Mouse (Mus musculus): Measurements from ENCODE around the gene Klf1.

- TF ChIP-seq POLR2A (IDR thresholded peaks at IDR 0.05; ENCODE audit: extremely low read depth, insufficient read depth, low read length) (no peak), CTCF (IDR thresholded peaks at IDR 0.05; ENCODE audit: extremely low read depth, insufficient read depth, low read length) (no peak)
Observed at GRCm38 (mm10) chr8:84917781-84918180, 16.1 kb downstream of the Klf1 start.

Data from cortical plate, adult 2 months (tissue).